Mouse (Mus musculus) right cerebral cortex, postnatal 14 days (tissue): ENCODE data around the gene Recql5.

Source experiments
- DNase-seq: peaks from one replicate; pipeline ENCODE4 v3.0.0; 2022

The Recql5 gene

DNA sequence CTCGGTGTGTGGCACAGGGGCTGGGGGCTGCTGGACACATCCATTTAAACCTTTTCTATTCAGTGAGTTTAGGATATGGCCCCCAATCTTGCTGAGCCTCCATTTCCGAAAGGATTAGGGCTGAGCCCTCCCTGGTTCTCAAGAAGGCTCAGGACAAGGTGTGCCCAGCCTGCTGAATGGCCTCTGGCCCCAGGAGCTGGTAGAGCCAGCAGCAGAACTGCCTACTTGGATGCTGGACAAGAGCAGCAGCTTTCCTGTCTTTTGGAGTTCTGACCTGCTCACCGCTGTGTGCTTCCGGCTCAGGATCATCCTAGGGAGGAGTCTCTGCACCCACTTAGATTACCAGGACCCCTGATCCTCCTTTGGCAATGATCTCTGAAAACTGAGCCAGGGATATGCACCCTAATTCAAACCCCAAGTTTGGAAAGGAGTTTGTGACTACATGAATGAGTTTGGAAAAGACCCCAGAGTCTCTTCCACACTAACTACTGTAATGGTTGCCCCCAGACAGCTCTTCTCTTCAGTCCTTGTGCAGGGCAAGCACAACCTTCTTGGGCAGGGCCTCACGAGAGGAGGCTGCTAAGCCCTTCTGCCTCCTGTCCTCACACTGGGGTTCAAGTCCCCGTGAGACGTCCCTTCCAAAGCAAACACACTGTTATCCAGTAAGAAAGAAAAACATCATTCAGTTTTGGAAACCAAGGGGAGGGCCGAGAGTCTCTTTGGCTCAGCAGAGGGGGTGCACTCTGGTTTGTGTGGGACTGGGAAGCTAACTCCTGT is 32.5 kb downstream of the Recql5 start:
- DNase-seq = no peak

DNA sequence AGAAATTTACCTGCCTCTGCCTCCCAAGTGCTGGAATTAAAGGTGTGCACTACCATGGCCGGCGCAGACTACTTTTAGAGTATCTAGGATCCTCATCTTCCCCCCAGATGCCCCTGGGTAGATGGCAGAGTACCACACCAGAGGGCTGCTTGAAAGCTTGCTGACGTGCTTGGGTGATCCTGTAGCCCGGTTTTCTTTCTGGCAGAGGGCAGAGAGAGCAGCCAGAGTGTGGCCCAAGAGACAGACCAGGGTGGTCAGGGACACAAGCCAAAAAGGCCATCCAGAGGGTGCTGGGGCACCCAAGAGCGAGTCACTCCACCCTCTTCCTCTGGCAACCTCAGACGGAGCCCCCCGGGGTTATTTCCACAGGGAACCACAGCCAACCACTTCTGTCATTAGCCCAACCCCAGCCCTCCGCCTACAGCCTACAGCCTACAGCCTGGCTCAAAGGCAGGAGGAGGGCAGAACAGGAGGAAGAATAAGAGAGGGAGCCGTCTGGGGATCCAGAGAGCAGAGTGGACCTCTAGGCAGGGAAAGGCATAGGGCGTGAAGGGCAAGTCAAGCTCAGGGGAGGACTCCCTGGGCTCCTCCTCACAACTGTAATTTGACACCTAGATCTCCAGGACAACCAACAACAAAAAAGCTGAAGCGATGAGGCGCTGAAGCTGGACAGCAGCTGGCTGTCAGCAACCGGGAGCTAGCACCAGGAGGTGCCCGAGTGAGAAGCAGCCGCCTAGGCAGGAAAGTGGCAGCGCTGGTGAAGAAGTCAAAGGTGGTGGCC is 33.6 kb downstream of the Recql5 start, which contains the start of gene Smim5:
TSS of gene Smim5 (plus strand) at position 481 of the 781 bp plus-strand sequence.
- DNase-seq = no peak

DNA sequence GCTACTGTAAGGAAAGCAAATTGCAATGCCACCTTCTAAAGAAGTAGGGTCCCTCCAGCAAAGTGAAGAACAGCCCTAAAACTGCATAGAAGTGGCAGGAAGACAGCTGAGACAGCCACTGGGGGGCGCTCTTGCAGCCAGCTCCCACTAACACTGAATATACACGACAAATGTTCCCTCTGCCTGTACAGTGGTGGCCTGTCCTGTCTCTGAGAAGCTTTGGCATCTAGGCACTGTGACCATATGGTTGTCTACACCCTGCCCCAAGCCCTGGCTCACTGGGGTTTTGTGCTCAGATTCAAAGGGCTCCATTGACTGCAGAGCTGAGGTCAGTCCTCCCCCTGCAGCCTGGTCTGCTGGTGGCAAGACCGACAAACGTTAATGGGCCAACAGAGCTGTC is 34.4 kb downstream of the Recql5 start:
- DNase-seq = peak; percentile 43

GRCm38 (mm10) chr11:115898446-115898845 is 34.8 kb downstream of the Recql5 start:
- DNase-seq = no peak

DNA sequence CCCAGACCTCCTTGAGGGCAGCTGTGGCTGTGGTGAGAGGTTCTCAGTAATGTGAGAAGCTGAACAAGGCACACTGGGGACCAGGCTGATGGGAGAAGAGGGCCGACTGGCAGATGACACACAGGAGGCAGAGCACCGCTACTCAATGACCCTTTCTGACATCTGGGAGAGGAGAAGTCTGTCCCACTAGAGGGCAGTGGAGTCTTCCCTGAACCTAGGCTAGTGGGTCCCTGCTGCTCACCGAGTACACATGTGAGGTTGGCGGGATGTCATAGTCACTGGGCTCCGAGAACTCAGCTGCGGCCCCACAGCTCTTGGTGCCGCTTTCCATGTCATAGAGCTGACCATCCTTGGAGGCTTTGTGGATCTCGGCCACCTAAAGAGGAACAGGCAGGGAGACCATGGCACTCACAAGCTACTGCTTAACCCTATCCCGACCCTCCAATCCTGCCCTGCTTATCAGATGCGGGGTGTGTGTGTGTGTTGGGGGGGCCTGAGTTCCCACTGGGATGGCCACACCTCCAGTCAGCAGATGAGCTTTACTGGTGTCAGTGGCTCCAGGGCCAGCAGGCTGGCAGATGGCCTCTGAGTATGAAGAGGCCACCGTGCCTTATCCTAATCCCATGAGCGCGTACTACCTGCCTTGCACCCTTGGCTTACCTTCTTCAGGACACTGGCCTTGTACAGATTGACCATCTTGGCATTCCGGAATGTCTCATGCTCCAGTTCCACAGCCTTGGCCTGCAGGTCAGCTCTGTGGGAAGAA is 38.3 kb downstream of the Recql5 start:
- DNase-seq = no peak

DNA sequence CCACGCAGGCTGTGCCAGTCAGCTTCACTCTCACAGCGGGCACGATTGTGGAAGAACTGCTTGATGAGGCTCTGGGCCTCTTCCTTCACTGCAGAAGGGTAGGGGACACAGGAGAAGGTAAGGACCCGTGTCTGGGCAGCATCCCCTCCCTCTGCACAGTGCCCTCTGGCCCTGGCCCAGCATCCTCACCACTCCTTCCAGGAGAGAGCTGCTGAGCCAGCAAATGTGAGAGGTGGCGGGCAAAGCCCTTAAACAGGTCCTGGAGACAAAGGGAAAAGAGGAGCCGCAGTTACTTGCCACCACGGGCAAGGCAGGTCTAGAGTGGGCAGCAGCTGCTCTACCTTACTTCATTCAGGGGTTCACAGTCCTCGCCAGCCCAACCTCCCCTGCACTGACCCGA is 40.2 kb downstream of the Recql5 start:
- no peak for DNase-seq

DNA sequence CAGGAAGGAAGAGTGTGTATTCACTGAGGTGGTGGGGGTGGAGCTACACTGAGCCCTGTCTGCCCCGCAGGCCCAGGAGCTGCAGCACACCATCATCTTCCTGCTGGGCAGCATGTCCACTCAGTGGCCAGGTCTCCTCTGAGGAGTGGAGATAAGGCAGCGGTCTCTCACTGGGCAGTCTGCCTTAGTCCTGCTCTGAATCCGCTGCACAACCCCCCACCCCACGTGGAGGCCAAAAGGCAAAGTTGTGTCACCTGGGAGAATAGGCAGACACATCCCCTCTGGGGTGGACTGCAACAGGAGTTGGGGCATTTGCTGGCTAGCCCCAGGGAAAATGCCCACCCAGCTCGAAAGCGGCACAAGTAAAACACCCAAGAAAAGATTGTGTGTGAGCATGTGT is 41.1 kb downstream of the Recql5 start:
- no peak for DNase-seq

- no peak for DNase-seq
Observed at GRCm38 (mm10) chr11:115889159-115889558, 44.1 kb downstream of the Recql5 start.

- DNase-seq = no peak
Observed at GRCm38 (mm10) chr11:115888020-115888419, 45.3 kb downstream of the Recql5 start.

- no peak for DNase-seq
Observed at GRCm38 (mm10) chr11:115886446-115886845, 46.8 kb downstream of the Recql5 start.

- no peak for DNase-seq
Observed at GRCm38 (mm10) chr11:115885281-115885680, 48.0 kb downstream of the Recql5 start.

GRCm38 (mm10) chr11:115884361-115884760 is 48.9 kb downstream of the Recql5 start:
- no peak for DNase-seq

- no peak for DNase-seq
Observed at GRCm38 (mm10) chr11:115883251-115883650, 50.0 kb downstream of the Recql5 start.

DNA sequence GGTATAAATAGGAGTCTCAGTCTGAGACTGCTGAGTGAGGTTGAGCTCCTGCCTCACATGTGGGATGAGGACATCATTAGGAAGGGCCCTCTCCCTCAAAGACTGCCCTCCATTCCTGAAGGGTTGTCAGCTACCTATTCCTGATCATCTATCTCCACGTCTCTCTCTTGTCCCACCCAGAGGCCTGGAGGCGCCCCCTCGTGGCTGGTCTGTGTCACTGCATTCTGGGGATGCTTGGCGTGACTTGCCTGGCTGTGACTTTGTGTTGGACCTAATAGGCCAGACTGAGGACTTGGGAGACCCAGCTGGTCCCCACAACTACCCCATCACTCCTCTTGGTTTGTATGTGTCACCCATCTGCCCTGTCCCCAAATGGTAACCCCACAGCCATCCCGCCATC is 52.3 kb downstream of the Recql5 start:
- DNase-seq = no peak

GRCm38 (mm10) chr11:115878071-115878470 is 55.2 kb downstream of the Recql5 start:
- DNase-seq = no peak

DNA sequence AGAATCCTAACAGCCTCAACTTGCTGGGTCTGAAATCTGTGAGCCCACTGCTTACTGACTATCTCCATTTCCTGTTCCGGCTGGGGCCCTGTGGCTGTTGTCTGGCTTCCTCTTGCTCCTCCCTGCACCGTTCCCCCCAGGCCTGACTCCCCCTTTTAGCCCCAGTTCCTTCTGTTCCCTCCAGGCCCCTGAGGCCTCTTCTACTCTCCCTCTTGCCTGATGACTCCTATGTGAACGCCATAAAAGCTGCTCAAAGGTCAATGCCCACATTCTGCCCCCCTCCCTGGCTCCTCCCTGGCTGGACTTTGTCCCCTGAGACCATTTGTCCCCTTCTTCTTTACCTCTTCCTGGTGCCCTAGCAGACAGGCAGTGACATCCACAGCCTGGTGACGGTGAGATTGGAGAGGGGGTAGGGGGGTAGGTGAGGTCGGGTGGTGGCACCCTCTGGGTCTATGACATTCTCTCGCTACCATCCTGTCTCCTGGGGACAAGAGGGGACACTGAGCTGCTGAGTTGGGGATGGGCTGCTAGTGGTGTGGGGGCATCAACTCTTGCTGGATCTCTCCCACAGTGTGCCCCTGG is 56.0 kb downstream of the Recql5 start:
- DNase-seq = no peak

GRCm38 (mm10) chr11:115876438-115876837 is 56.8 kb downstream of the Recql5 start:
- DNase-seq = no peak

- no peak for DNase-seq
Observed at GRCm38 (mm10) chr11:115875935-115876334, 57.3 kb downstream of the Recql5 start.

DNA sequence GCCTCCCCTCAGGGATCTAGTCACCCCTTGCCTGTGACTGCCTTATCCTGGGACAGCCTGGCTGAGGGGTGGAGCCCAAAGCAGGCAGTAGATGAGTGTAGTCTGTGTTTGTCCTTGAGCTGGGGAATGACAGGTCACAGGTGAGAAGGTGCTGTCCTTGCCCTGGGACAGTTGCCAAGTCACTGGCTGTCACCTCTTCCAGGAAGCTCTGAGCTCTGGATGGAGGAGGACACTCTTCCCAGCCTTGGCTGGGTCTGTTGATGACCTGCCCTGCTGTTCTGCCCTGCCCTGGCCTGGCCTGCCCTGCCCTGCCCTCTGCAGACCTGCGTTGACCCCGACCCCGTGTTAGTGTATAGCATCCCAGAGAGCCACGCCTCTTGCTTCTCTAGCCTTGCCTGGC is 60.8 kb downstream of the Recql5 start:
- DNase-seq = no peak

GRCm38 (mm10) chr11:115869393-115869792 is 63.9 kb downstream of the Recql5 start:
- no peak for DNase-seq

DNA sequence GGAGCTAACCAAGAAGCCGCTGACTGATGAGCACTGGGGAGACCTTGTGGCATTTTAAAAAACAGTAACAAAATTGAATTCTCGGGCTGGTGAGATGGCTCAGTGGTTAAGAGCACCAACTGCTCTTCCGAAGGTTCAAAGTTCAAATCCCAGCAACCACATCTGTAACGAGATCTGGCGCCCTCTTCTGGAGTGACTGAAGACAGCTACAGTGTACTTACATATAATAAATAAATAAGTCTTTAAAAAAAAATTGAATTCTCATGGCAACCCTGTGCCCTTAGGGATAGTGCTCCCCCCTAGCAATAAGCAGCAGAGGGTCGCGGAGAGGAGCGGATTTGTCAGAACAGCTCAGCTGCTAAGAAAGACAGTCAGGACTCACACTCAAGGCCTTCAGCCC is 69.4 kb downstream of the Recql5 start:
- DNase-seq = no peak

DNA sequence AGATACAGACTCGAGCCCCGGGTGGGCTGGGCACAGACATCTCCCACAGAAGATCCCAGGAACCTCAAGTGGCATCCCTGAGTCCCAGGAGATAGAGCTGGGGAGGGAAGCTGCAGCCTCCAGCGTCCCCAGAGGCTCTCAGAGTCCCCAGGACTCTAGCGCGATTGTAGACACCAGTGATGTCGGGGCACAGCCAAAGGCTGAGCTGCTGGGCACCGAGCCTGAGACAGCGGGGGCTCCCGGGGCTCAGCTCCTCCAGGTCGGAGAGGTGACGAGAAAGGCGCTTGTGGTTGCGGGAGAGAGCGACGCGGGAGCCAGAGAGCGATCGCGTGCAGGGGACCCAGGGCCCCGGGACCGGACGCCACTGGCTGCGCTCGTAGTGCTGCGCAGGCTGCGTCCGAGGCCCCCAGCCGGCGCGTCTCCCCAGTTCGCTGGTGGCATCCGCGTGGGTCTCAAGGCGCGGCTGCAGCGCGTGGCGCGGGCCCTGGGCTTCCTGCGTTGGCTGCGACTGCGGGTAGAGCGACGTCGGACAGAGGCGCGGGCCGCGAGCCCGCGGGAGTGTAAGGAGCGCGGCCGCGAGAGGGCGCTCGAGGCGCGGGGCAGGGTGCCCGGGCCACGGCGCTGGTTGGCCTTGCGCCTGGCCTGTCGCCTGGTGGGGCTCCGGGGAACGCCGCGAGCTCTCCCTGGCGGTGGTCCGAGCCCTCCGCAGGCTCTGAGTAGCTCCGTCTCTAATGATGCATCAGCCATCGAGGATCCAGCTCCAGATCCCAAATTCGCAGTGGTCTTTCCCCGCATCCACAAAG is 73.9 kb downstream of the Recql5 start:
- peak; percentile 77 for DNase-seq
